Mouse (Mus musculus) embryonic fibroblast, embryonic 13.5 days (primary cell): ENCODE data around the gene Trex1.

Experiments
- CTCF ChIP-seq: IDR thresholded peaks from 2 replicates; pipeline ENCODE4 v1.5.1; 2011; ENCODE audit warnings: mild to moderate bottlenecking, control low read depth, low read length, moderate library complexity, borderline replicate concordance; ENCODE audit not compliant: insufficient read depth
- POLR2A ChIP-seq: IDR thresholded peaks from 2 replicates; pipeline ENCODE4 v1.6.1; 2011; ENCODE audit warnings: low read depth, mild to moderate bottlenecking, control low read depth, low read length, moderate library complexity

DNA sequence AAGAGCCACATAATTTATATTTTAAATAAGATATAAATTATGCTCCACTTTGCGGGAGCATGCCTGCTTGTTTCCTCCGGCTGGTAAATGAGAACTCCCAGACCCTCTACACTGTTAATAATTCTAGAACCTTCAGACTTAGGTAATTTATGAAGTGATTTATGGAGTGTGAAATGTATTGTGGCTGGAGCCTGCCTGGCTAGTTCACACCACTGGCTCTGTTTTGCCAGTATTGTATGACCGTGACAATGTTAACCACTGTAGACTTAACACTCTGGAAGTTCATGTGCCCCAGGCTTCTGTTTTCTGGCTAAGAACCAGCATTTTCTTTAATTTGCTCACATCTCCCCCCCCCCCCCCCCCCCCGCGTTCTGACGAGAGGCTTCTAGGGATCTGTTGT is 47.8 kb upstream of the Trex1 start:
- TF ChIP-seq CTCF, result no peak
- no peak for TF ChIP-seq POLR2A
